Mouse (Mus musculus) heart, adult 2 months (tissue): ENCODE data around the gene Gucd1. TPM values are rescaled to one million over a fixed set of nuclear protein-coding genes. Genes with fewer than 3 reads are reported as not detected.
A peak's percentile ranks its signal among the peaks of the same experiment; 100 is the strongest.

ENCODE experiments used
- DNase-seq, 2 experiments: peaks; one replicate each; pipeline ENCODE4 v3.0.0; 2021
- H3K27ac ChIP-seq: fragments of 200-600 bp; 2 replicates; pipeline ENCODE4 v1.8.1; 2022
- H3K27me3 ChIP-seq: fragments of 200-500 bp; 2 replicates; pipeline ENCODE4 v1.6.1; 2012; ENCODE audit warnings: mild to moderate bottlenecking, low read length, inconsistent platforms, mixed read lengths; ENCODE audit not compliant: control insufficient read depth, insufficient read depth
- H3K36me3 ChIP-seq: fragments of 200-500 bp; 2 replicates; pipeline ENCODE4 v1.6.1; 2012; ENCODE audit warnings: low read length, inconsistent platforms; ENCODE audit not compliant: control insufficient read depth, insufficient read depth
- H3K4me1 ChIP-seq: fragments of 200-500 bp; 2 replicates; pipeline ENCODE4 v1.6.1; 2011; ENCODE audit warnings: low read length; ENCODE audit not compliant: control insufficient read depth, insufficient read depth
- H3K4me3 ChIP-seq: fragments of 200-600 bp; 2 replicates; pipeline ENCODE4 v1.8.1; 2022
- H3K79me2 ChIP-seq: fragments of 200-500 bp; replicated peaks from 2 replicates; pipeline ENCODE4 v1.6.1; 2012; ENCODE audit warnings: mild to moderate bottlenecking, inconsistent platforms, low read length, moderate library complexity, mixed read lengths; ENCODE audit not compliant: control insufficient read depth, insufficient read depth
- H3K9ac ChIP-seq: fragments of 200-500 bp; 2 replicates; pipeline ENCODE4 v1.6.1; 2012; ENCODE audit warnings: low read depth, mild to moderate bottlenecking, control low read depth, inconsistent platforms, low read length, mixed read lengths
- CTCF ChIP-seq: fragments of 200-600 bp; IDR thresholded peaks from 2 replicates; pipeline ENCODE4 v1.8.1; 2022; ENCODE audit warnings: antibody characterized with exemption, mild to moderate bottlenecking, moderate library complexity
- EP300 ChIP-seq: fragments of 200-500 bp; IDR thresholded peaks from 2 replicates; pipeline ENCODE4 v1.6.1; 2011; ENCODE audit warnings: low read depth, low read length, control low read depth; ENCODE audit not compliant: insufficient read depth
- POLR2A ChIP-seq: fragments of 200-500 bp; IDR thresholded peaks from 2 replicates; pipeline ENCODE4 v1.6.1; 2011; ENCODE audit warnings: mild to moderate bottlenecking, low read depth, low read length, control low read depth; ENCODE audit not compliant: insufficient read depth
- WGBS: fragments of 180-500 bp; shearing (Covaris S2); methylation state at CpG from one replicate; pipeline ENCODE4 v1.1.7; 2018; 5-methylcytosine and 5-hydroxymethylcytosine counted together
- intact Hi-C: fragments of 180-260 bp; cut with DNase I; formaldehyde crosslinking; loops from one replicate; pipeline ENCODE4 v1.15.1; 2025
- polyA plus RNA-seq: library from polyadenylated mRNA; depleted of rRNA; stranded (reverse); fragments of >200 nt; gene quantifications from 2 replicates; pipeline ENCODE4 v1.2.3, GENCODE M21; 2012
- total RNA-seq, 2 experiments: library from RNA; stranded (reverse); gene quantifications; 2 replicates each; pipeline ENCODE4 v1.2.3; 2021

Gene Gucd1
- total and polyA plus RNA-seq, 3 experiments: 33.2 to 44.7 (median 37.7) TPM

- intact Hi-C loops: no loop called here
- H3K4me3 ChIP-seq: no peak overlapping the region
- TF ChIP-seq CTCF: no peak
- no peak for TF ChIP-seq POLR2A
- TF ChIP-seq EP300: no peak
- WGBS: 40% methylated on average over 4 of the region's 4 CpGs
- peak in 1 of 2 experiments; percentile 14 for DNase-seq
- H3K9ac ChIP-seq: no peak overlapping the region
- no peaks in the 10 kb centered on the region for H3K79me2 ChIP-seq
- no peak overlapping the region; the same call in none of the 2 replicates for H3K27ac ChIP-seq
- H3K36me3 ChIP-seq: peaks cover 2% of the 10 kb centered on the region
- H3K4me1 ChIP-seq: peaks cover 23% of the 10 kb centered on the region
- H3K27me3 ChIP-seq: no peaks in the 10 kb centered on the region
Observed at GRCm38 (mm10) chr10:75328201-75328704, 189.5 kb downstream of the Gucd1 start.

GRCm38 (mm10) chr10:75327081-75327480 lies 190.7 kb downstream of the Gucd1 start:
- peak overlapping the region; percentile 10 for H3K27ac ChIP-seq
- 50% methylated on average over 11 of the region's 11 CpGs for WGBS
- H3K36me3 ChIP-seq: peaks cover 2% of the 10 kb centered on the region; the same call in 1 of the 2 replicates
- no peak for DNase-seq
- H3K4me3 ChIP-seq: no peak overlapping the region
- intact Hi-C loops: no loop called here
- H3K79me2 ChIP-seq: no peaks in the 10 kb centered on the region
- H3K27me3 ChIP-seq: no peaks in the 10 kb centered on the region
- H3K9ac ChIP-seq: no peak overlapping the region
- TF ChIP-seq CTCF (no peak), POLR2A (no peak), EP300 (no peak)
- peaks cover 26% of the 10 kb centered on the region for H3K4me1 ChIP-seq

GRCm38 (mm10) chr10:75326553-75326952 lies 191.2 kb downstream of the Gucd1 start:
- Histone ChIP-seq H3K27me3 (no peaks in the 10 kb centered on the region), H3K27ac (no peak overlapping the region), H3K4me1 (peaks cover 26% of the 10 kb centered on the region), H3K36me3 (peaks cover 2% of the 10 kb centered on the region; the same call in 1 of the 2 replicates), H3K79me2 (no peaks in the 10 kb centered on the region), H3K9ac (no peak overlapping the region), H3K4me3 (no peak overlapping the region)
- intact Hi-C loops: no loop called here
- 40% methylated on average over 3 of the region's 3 CpGs for WGBS
- no peak for TF ChIP-seq EP300
- no peak for TF ChIP-seq CTCF
- no peak for TF ChIP-seq POLR2A
- peak; percentile 60 to 67 for DNase-seq

- H3K4me3 ChIP-seq: no peak overlapping the region
Observed at GRCm38 (mm10) chr10:75325821-75326220, 192.0 kb downstream of the Gucd1 start.

GRCm38 (mm10) chr10:75324391-75324790 lies 193.4 kb downstream of the Gucd1 start:
- Histone ChIP-seq H3K27me3 (no peaks in the 10 kb centered on the region), H3K4me1 (peaks cover 27% of the 10 kb centered on the region), H3K36me3 (peaks cover 2% of the 10 kb centered on the region; the same call in 1 of the 2 replicates), H3K9ac (no peak overlapping the region), H3K27ac (no peak overlapping the region; the same call in 1 of the 2 replicates), H3K4me3 (no peak overlapping the region), H3K79me2 (no peaks in the 10 kb centered on the region)
- WGBS: 68% methylated on average over 10 of the region's 10 CpGs
- DNase-seq: peak in 1 of 2 experiments; percentile 22
- TF ChIP-seq EP300: no peak
- no peak for TF ChIP-seq CTCF
- TF ChIP-seq POLR2A: no peak
- intact Hi-C loops: no loop called here

More at GRCm38 (mm10) chr10:75325821-75326220, 192.0 kb downstream of the Gucd1 start:
- intact Hi-C loops: no loop called here
- H3K36me3 ChIP-seq: peaks cover 2% of the 10 kb centered on the region; the same call in 1 of the 2 replicates
- no peaks in the 10 kb centered on the region for H3K79me2 ChIP-seq
- H3K27ac ChIP-seq: no peak overlapping the region
- TF ChIP-seq EP300: no peak
- TF ChIP-seq CTCF: no peak
- TF ChIP-seq POLR2A: no peak
- peaks cover 26% of the 10 kb centered on the region for H3K4me1 ChIP-seq
- WGBS: 93% methylated on average over 23 of the region's 23 CpGs
- no peak overlapping the region for H3K9ac ChIP-seq
- DNase-seq: peak in 1 of 2 experiments; percentile 22
- H3K27me3 ChIP-seq: no peaks in the 10 kb centered on the region

- H3K4me3 ChIP-seq: no peak overlapping the region
- WGBS: 62% methylated on average over 8 of the region's 8 CpGs
- no peaks in the 10 kb centered on the region for H3K27me3 ChIP-seq
- H3K9ac ChIP-seq: no peak overlapping the region
- H3K36me3 ChIP-seq: peaks cover 2% of the 10 kb centered on the region; the same call in 1 of the 2 replicates
- TF ChIP-seq CTCF (no peak), EP300 (no peak), POLR2A (no peak)
- intact Hi-C loops: no loop called here
- DNase-seq: no peak
- no peak overlapping the region; the same call in 1 of the 2 replicates for H3K27ac ChIP-seq
- peaks cover 27% of the 10 kb centered on the region for H3K4me1 ChIP-seq
- no peaks in the 10 kb centered on the region for H3K79me2 ChIP-seq
Observed at GRCm38 (mm10) chr10:75323986-75324385, 193.8 kb downstream of the Gucd1 start.
